Mouse (Mus musculus): ENCODE results near the gene Zdhhc11. TPM values are rescaled to one million over a fixed set of nuclear protein-coding genes. Genes with fewer than 3 reads are reported as not detected.

Gene Zdhhc11
- polyA plus RNA-seq (2016; fragmentation: Nextera tagmentation; extraction: Ambion mirVana): not detected in 2 replicates

- Histone ChIP-seq H3K9me3 (no peaks in the 10 kb centered on the region), H3K36me3 (replicated peaks) (peaks cover 40% of the 10 kb centered on the region), H3K9ac (no peak within 1 kb of the TSS), H3K4me2 (no peak within 1 kb of the TSS), H3K4me3 (replicated peaks) (no peak within 1 kb of the TSS), H3K27ac (no peak within 1 kb of the TSS), H3K4me1 (no peaks in the 10 kb centered on the region), H3K27me3 (no peaks in the 10 kb centered on the region)
- 85% methylated on average over 5 of the region's 5 CpGs for whole genome bisulfite sequencing
- ATAC-seq (ENCODE audit: low FRiP score): no peak
These were observed at the start of gene Zdhhc11 for GRCm38 (mm10) chr13:73963551-73963950. Gene Zdhhc11 (plus strand): TSS chr13:73963851.

- ATAC-seq (ENCODE audit: low FRiP score): no peak
- peaks cover 50% of the 10 kb centered on the region for H3K36me3 ChIP-seq (replicated peaks)
These were observed 31.4 kb upstream of the Zdhhc11 start for GRCm38 (mm10) chr13:73932201-73932600.

GRCm38 (mm10) chr13:73936938-73937320, 26.7 kb upstream of the Zdhhc11 start:
- ATAC-seq (ENCODE audit: low FRiP score): peak; percentile 24; the same call in 1 of the 2 replicates
- peaks cover 14% of the 10 kb centered on the region for H3K4me1 ChIP-seq
- no peaks in the 10 kb centered on the region for H3K27me3 ChIP-seq
- H3K36me3 ChIP-seq (replicated peaks): peaks cover 29% of the 10 kb centered on the region
- no peaks in the 10 kb centered on the region for H3K9me3 ChIP-seq
- no peak overlapping the region for H3K27ac ChIP-seq
- H3K4me2 ChIP-seq: peak overlapping the region; percentile 76
- peak overlapping the region; percentile 79 for H3K4me3 ChIP-seq (replicated peaks)
- WGBS: 16% methylated on average over 5 of the region's 5 CpGs
- peak overlapping the region; percentile 73 for H3K9ac ChIP-seq

More at GRCm38 (mm10) chr13:73932201-73932600, 31.4 kb upstream of the Zdhhc11 start:
- Histone ChIP-seq H3K4me1 (peaks cover 8% of the 10 kb centered on the region), H3K9ac (no peak overlapping the region), H3K27me3 (no peaks in the 10 kb centered on the region), H3K4me2 (no peak overlapping the region), H3K9me3 (no peaks in the 10 kb centered on the region), H3K4me3 (replicated peaks) (no peak overlapping the region), H3K27ac (no peak overlapping the region)
- WGBS: 91% methylated on average over 10 of the region's 10 CpGs

GRCm38 (mm10) chr13:73937321-73938176, 26.1 kb upstream of the Zdhhc11 start, which contains the start of the genes Trip13 and Brd9:
Gene Trip13 (minus strand): TSS chr13:73937784.
Gene Brd9 (plus strand): TSS chr13:73937811.
- no peaks in the 10 kb centered on the region for H3K27me3 ChIP-seq
- peak within 1 kb of the TSS; percentile 73 for H3K9ac ChIP-seq
- peak within 1 kb of the TSS; percentile 89 for H3K27ac ChIP-seq
- peak within 1 kb of the TSS; percentile 76 for H3K4me2 ChIP-seq
- peak within 1 kb of the TSS; percentile 79 for H3K4me3 ChIP-seq (replicated peaks)
- under 1% methylated on average over 82 of the region's 82 CpGs for WGBS
- peak; percentile 97 for ATAC-seq (ENCODE audit: low FRiP score)
- peaks cover 14% of the 10 kb centered on the region for H3K4me1 ChIP-seq
- peaks cover 29% of the 10 kb centered on the region for H3K36me3 ChIP-seq (replicated peaks)
- no peaks in the 10 kb centered on the region for H3K9me3 ChIP-seq

- 48% methylated on average over 13 of the region's 13 CpGs for WGBS
- no peaks in the 10 kb centered on the region for H3K9me3 ChIP-seq
- H3K9ac ChIP-seq: peak overlapping the region; percentile 73
- peak overlapping the region; percentile 89 for H3K27ac ChIP-seq
- H3K4me1 ChIP-seq: peaks cover 14% of the 10 kb centered on the region
- H3K36me3 ChIP-seq (replicated peaks): peaks cover 32% of the 10 kb centered on the region
- H3K4me3 ChIP-seq (replicated peaks): peak overlapping the region; percentile 79
- ATAC-seq (ENCODE audit: low FRiP score): peak; percentile 12; the same call in 1 of the 2 replicates
- no peaks in the 10 kb centered on the region for H3K27me3 ChIP-seq
- peak overlapping the region; percentile 76 for H3K4me2 ChIP-seq
These were observed 25.5 kb upstream of the Zdhhc11 start for GRCm38 (mm10) chr13:73938177-73938560.

- Histone ChIP-seq H3K4me2 (no peak overlapping the region), H3K9ac (no peak overlapping the region), H3K27me3 (no peaks in the 10 kb centered on the region), H3K4me1 (peaks cover 14% of the 10 kb centered on the region), H3K9me3 (no peaks in the 10 kb centered on the region), H3K4me3 (replicated peaks) (no peak overlapping the region), H3K36me3 (replicated peaks) (peaks cover 42% of the 10 kb centered on the region), H3K27ac (no peak overlapping the region)
- ATAC-seq (ENCODE audit: low FRiP score): no peak
- 95% methylated on average over 5 of the region's 5 CpGs for WGBS
These were observed 24.6 kb upstream of the Zdhhc11 start for GRCm38 (mm10) chr13:73939101-73939500.

GRCm38 (mm10) chr13:73944606-73945005, 19.0 kb upstream of the Zdhhc11 start:
- Histone ChIP-seq H3K9me3 (no peaks in the 10 kb centered on the region), H3K4me1 (no peaks in the 10 kb centered on the region), H3K36me3 (replicated peaks) (peaks cover 92% of the 10 kb centered on the region), H3K4me2 (no peak overlapping the region), H3K9ac (no peak overlapping the region), H3K4me3 (replicated peaks) (no peak overlapping the region), H3K27ac (no peak overlapping the region), H3K27me3 (no peaks in the 10 kb centered on the region)
- ATAC-seq (ENCODE audit: low FRiP score): no peak
- WGBS: 94% methylated on average over 9 of the region's 9 CpGs

- Histone ChIP-seq H3K27ac (no peak overlapping the region), H3K4me3 (replicated peaks) (no peak overlapping the region), H3K9me3 (no peaks in the 10 kb centered on the region), H3K4me1 (no peaks in the 10 kb centered on the region), H3K36me3 (replicated peaks) (peaks cover 92% of the 10 kb centered on the region), H3K4me2 (no peak overlapping the region), H3K9ac (no peak overlapping the region), H3K27me3 (no peaks in the 10 kb centered on the region)
- ATAC-seq (ENCODE audit: low FRiP score): no peak
- WGBS: 92% methylated on average over 1 of the region's 1 CpGs
These were observed 10.0 kb upstream of the Zdhhc11 start for GRCm38 (mm10) chr13:73953551-73954130.

GRCm38 (mm10) chr13:73954666-73955065, 9.0 kb upstream of the Zdhhc11 start:
- Histone ChIP-seq H3K4me3 (replicated peaks) (no peak overlapping the region), H3K4me1 (no peaks in the 10 kb centered on the region), H3K9ac (no peak overlapping the region), H3K9me3 (no peaks in the 10 kb centered on the region), H3K4me2 (no peak overlapping the region), H3K27ac (no peak overlapping the region), H3K36me3 (replicated peaks) (peaks cover 92% of the 10 kb centered on the region), H3K27me3 (no peaks in the 10 kb centered on the region)
- 70% methylated on average over 6 of the region's 6 CpGs for WGBS
- no peak for ATAC-seq (ENCODE audit: low FRiP score)

- Histone ChIP-seq H3K4me3 (replicated peaks) (no peak overlapping the region), H3K27me3 (no peaks in the 10 kb centered on the region), H3K36me3 (replicated peaks) (peaks cover 92% of the 10 kb centered on the region), H3K27ac (no peak overlapping the region), H3K9ac (no peak overlapping the region), H3K4me1 (no peaks in the 10 kb centered on the region), H3K4me2 (no peak overlapping the region), H3K9me3 (no peaks in the 10 kb centered on the region)
- ATAC-seq (ENCODE audit: low FRiP score): no peak
- WGBS: 96% methylated on average over 5 of the region's 5 CpGs
These were observed 8.1 kb upstream of the Zdhhc11 start for GRCm38 (mm10) chr13:73955531-73955930.

GRCm38 (mm10) chr13:73960117-73960652, 3.5 kb upstream of the Zdhhc11 start:
- Histone ChIP-seq H3K4me1 (no peaks in the 10 kb centered on the region), H3K27me3 (no peaks in the 10 kb centered on the region), H3K27ac (no peak overlapping the region), H3K36me3 (replicated peaks) (peaks cover 71% of the 10 kb centered on the region), H3K9me3 (no peaks in the 10 kb centered on the region), H3K4me2 (no peak overlapping the region), H3K9ac (no peak overlapping the region), H3K4me3 (replicated peaks) (no peak overlapping the region)
- ATAC-seq (ENCODE audit: low FRiP score): no peak
- WGBS: 93% methylated on average over 10 of the region's 10 CpGs

- WGBS: 80% methylated on average over 4 of the region's 4 CpGs
- no peaks in the 10 kb centered on the region for H3K4me1 ChIP-seq
- H3K9ac ChIP-seq: no peak overlapping the region
- H3K36me3 ChIP-seq (replicated peaks): peaks cover 61% of the 10 kb centered on the region
- no peak overlapping the region for H3K4me3 ChIP-seq (replicated peaks)
- H3K27ac ChIP-seq: no peak overlapping the region
- no peak for ATAC-seq (ENCODE audit: low FRiP score)
- no peaks in the 10 kb centered on the region for H3K9me3 ChIP-seq
- no peaks in the 10 kb centered on the region for H3K27me3 ChIP-seq
- no peak overlapping the region for H3K4me2 ChIP-seq
These were observed 2.5 kb upstream of the Zdhhc11 start for GRCm38 (mm10) chr13:73961177-73961576.

All from forebrain, embryonic 12.5 days (tissue).